ENCODE assay signal across 15 mouse cellular contexts in genomic region chr7:111141285-111141965, GRCm38 (mm10). TPM values are rescaled to one million over a fixed set of nuclear protein-coding genes. Genes with fewer than 3 reads are reported as not detected.
DNase-seq lines count a peak whose midpoint lies in the region; ATAC-seq and TF ChIP-seq lines count a peak whose summit lies in the region.
"Had no signal": no experiment of that assay in that cellular context is flagged by ENCODE, and none has a peak within 500 bp of the region (broad histone marks: within the 10 kb centered on the region; RNA-seq: fewer than 3 reads in every experiment).

No protein-coding gene starts in this region.

- peak overlapping the region; percentile 76 for H3K27ac ChIP-seq in heart, adult 2 months
- H3K27ac ChIP-seq in heart, embryonic 13.5 days (replicated peaks), result peak overlapping the region; percentile 50
- H3K27ac ChIP-seq in heart, postnatal 0 days (ENCODE audit: low read depth), result peak overlapping the region; percentile 62
- H3K27ac ChIP-seq in hindbrain, embryonic 11.5 days (ENCODE audit: low read depth, low read length), result no peak overlapping the region
- H3K27ac ChIP-seq: forebrain, embryonic 15.5 days; hindbrain, embryonic 14.5 days had no signal

- no peak overlapping the region for H3K4me3 ChIP-seq in heart, adult 2 months
- H3K4me3 ChIP-seq in heart, embryonic 13.5 days, result no peak overlapping the region
- H3K4me3 ChIP-seq in heart, postnatal 0 days (ENCODE audit: low read depth, low read length), result no peak overlapping the region
- no peak overlapping the region for H3K4me3 ChIP-seq in hindbrain, embryonic 11.5 days (ENCODE audit: low read depth, low read length)
- H3K4me3 ChIP-seq: forebrain, embryonic 15.5 days had no signal

- H3K4me1 ChIP-seq in heart, adult 2 months (ENCODE audit: control insufficient read depth, insufficient read depth, low read length), result peaks cover 3% of the 10 kb centered on the region
- H3K4me1 ChIP-seq in heart, embryonic 13.5 days, result peaks cover 38% of the 10 kb centered on the region
- peaks cover 35% of the 10 kb centered on the region for H3K4me1 ChIP-seq in heart, postnatal 0 days (ENCODE audit: control insufficient read depth, insufficient read depth)
- no peaks in the 10 kb centered on the region for H3K4me1 ChIP-seq in hindbrain, embryonic 11.5 days (replicated peaks; ENCODE audit: control insufficient read depth, insufficient read depth, low read length)
- H3K4me1 ChIP-seq: forebrain, embryonic 15.5 days had no signal

- H3K36me3 ChIP-seq in heart, adult 2 months (ENCODE audit: control insufficient read depth, insufficient read depth, low read length), result no peaks in the 10 kb centered on the region; the same call in none of the 2 replicates
- H3K36me3 ChIP-seq in heart, embryonic 13.5 days, result no peaks in the 10 kb centered on the region
- no peaks in the 10 kb centered on the region for H3K36me3 ChIP-seq in heart, postnatal 0 days (replicated peaks; ENCODE audit: control insufficient read depth, insufficient read depth, low read length)
- H3K36me3 ChIP-seq in hindbrain, embryonic 11.5 days (ENCODE audit: control insufficient read depth, insufficient read depth, low read length), result no peaks in the 10 kb centered on the region
- H3K36me3 ChIP-seq: forebrain, embryonic 15.5 days had no signal

- no peaks in the 10 kb centered on the region for H3K27me3 ChIP-seq in heart, adult 2 months (ENCODE audit: control insufficient read depth, insufficient read depth, low read length)
- H3K27me3 ChIP-seq in heart, embryonic 13.5 days (replicated peaks), result no peaks in the 10 kb centered on the region; the same call in 1 of the 2 replicates
- no peaks in the 10 kb centered on the region for H3K27me3 ChIP-seq in heart, postnatal 0 days (ENCODE audit: control insufficient read depth, insufficient read depth, low read length)
- no peaks in the 10 kb centered on the region for H3K27me3 ChIP-seq in hindbrain, embryonic 11.5 days (ENCODE audit: control insufficient read depth, insufficient read depth, low read length)
- H3K27me3 ChIP-seq: forebrain, embryonic 15.5 days had no signal

- no peaks in the 10 kb centered on the region for H3K9me3 ChIP-seq in heart, embryonic 13.5 days
- no peaks in the 10 kb centered on the region for H3K9me3 ChIP-seq in heart, postnatal 0 days (replicated peaks; ENCODE audit: control insufficient read depth, low read length)
- H3K9me3 ChIP-seq in hindbrain, embryonic 11.5 days (ENCODE audit: control insufficient read depth, low read length), result no peaks in the 10 kb centered on the region
- H3K9me3 ChIP-seq: forebrain, embryonic 15.5 days had no signal

- H3K79me2 ChIP-seq in heart, adult 2 months (replicated peaks; ENCODE audit: control insufficient read depth, insufficient read depth, low read length), result no peaks in the 10 kb centered on the region

- TF ChIP-seq POLR2A in heart, adult 2 months (IDR thresholded peaks at IDR 0.05; ENCODE audit: insufficient read depth, low read depth, low read length), result no peak

- intact Hi-C loops in heart, adult 2 months (cut with DNase I), result no loop called here
- intact Hi-C loops in heart, postnatal 36 days (cut with DNase I), result no loop called here

- ATAC-seq in heart, embryonic 13.5 days (ENCODE audit: extremely low read depth, insufficient number of reproducible peaks, low FRiP score, low TSS enrichment), result no peak
- ATAC-seq in heart, postnatal 0 days (ENCODE audit: insufficient read depth, low read depth), result peak; percentile 70; the same call in 1 of the 2 replicates
- ATAC-seq in hindbrain, embryonic 11.5 days (ENCODE audit: low FRiP score), result no peak
- ATAC-seq: forebrain, embryonic 15.5 days; intestine, embryonic 16.5 days had no signal

- WGBS in heart, adult 2 months, result 35% methylated on average over 7 of the region's 7 CpGs
- 28% methylated on average over 7 of the region's 7 CpGs for WGBS in heart, embryonic 13.5 days
- 21% methylated on average over 7 of the region's 7 CpGs for WGBS in heart, postnatal 0 days
- WGBS in hindbrain, embryonic 11.5 days, result 90% methylated on average over 7 of the region's 7 CpGs

- H3K9ac ChIP-seq in heart, adult 2 months (ENCODE audit: low read depth, low read length), result no peak overlapping the region
- no peak overlapping the region for H3K9ac ChIP-seq in heart, embryonic 13.5 days
- no peak overlapping the region for H3K9ac ChIP-seq in heart, postnatal 0 days (replicated peaks; ENCODE audit: low read depth, low read length)
- H3K9ac ChIP-seq in hindbrain, embryonic 11.5 days (ENCODE audit: low read depth, low read length), result no peak overlapping the region
- H3K9ac ChIP-seq: forebrain, embryonic 15.5 days; hindbrain, embryonic 14.5 days had no signal

- peak overlapping the region; percentile 41 for H3K4me2 ChIP-seq in heart, embryonic 13.5 days
- H3K4me2 ChIP-seq in heart, postnatal 0 days (ENCODE audit: low read depth, low read length), result peak overlapping the region; percentile 34
- H3K4me2 ChIP-seq in hindbrain, embryonic 11.5 days (replicated peaks; ENCODE audit: low read depth, low read length), result no peak overlapping the region
- H3K4me2 ChIP-seq: forebrain, embryonic 15.5 days; hindbrain, embryonic 14.5 days had no signal

- TF ChIP-seq EP300 in heart, adult 2 months (IDR thresholded peaks at IDR 0.05; ENCODE audit: insufficient read depth, low read depth, low read length), result no peak
- no peak; the same call in 1 of the 2 replicates for TF ChIP-seq EP300 in heart, postnatal 0 days (IDR thresholded peaks at IDR 0.05; ENCODE audit: low read depth)

- TF ChIP-seq CTCF in heart, adult 2 months (IDR thresholded peaks at IDR 0.05), result no peak
- TF ChIP-seq CTCF in heart, postnatal 0 days (IDR thresholded peaks at IDR 0.05; ENCODE audit: low read depth), result no peak

- DNase-seq in heart, adult 2 months, result no peak
- DNase-seq in heart, postnatal 36 days, result no peak
- DNase-seq in brain, adult 2 months (ENCODE audit: low read depth, low spot score), result peak; percentile 38
- DNase-seq in heart, postnatal 0 days (ENCODE audit: low spot score), result peak; percentile 68
- no peak for DNase-seq in hindbrain, embryonic 11.5 days (ENCODE audit: low spot score)
- DNase-seq: adrenal gland, adult 2 months; adrenal gland, postnatal 25 days; cerebellum, adult 2 months; cerebellum, postnatal 10 days; gastrocnemius, postnatal 25 days; kidney, adult 2 months had no signal

RNA-seq across cellular contexts. Expression of gene Eif4g2, which starts 58.6 kb away (rescaled TPM):
- 1,000 to 10,000 TPM in 1 of 2 experiments, 100 to 1,000 TPM in 1; 958 to 1,084 TPM for total RNA-seq in heart, adult 2 months (2021)
- polyA plus RNA-seq in heart, adult 2 months (2012; rRNA removed), result 174 and 435 TPM in 2 replicates
- total RNA-seq in heart, postnatal 36 days (2021), result 1,000 to 10,000 TPM; 1,008 to 1,028 TPM
- 583 and 585 TPM in 2 replicates for polyA plus RNA-seq in heart, embryonic 13.5 days (2015; fragmentation: Nextera tagmentation; extraction: Ambion mirVana)
- total RNA-seq in heart, postnatal 0 days (2014; rRNA removed; ENCODE audit: low replicate concordance), result 211 and 470 TPM in 2 replicates
- 393 and 422 TPM in 2 replicates for polyA plus RNA-seq in heart, postnatal 0 days (2015; fragmentation: Nextera tagmentation; extraction: Ambion mirVana)
- 1,716 and 2,020 TPM in 2 replicates for polyA plus RNA-seq in hindbrain, embryonic 11.5 days (2014; fragmentation: Nextera tagmentation; extraction: Ambion mirVana)

Comparison
In these comparisons a context has a peak if more than half of its experiments do, and no peak if none do; other contexts are left out.
1. DNase-seq: peak in brain, adult 2 months (single experiment) and heart, postnatal 0 days (single experiment); none in heart, adult 2 months (0 of 2), heart, postnatal 36 days (0 of 2) and hindbrain, embryonic 11.5 days (single experiment).